Mouse (Mus musculus) intestine, embryonic 14.5 days (tissue): ENCODE data around the gene Hexim1. TPM values are rescaled to one million over a fixed set of nuclear protein-coding genes. Genes with fewer than 3 reads are reported as not detected.

Source experiments
- ATAC-seq: fragments of 200-750 bp; cut with Nextera tagmentation; replicated peaks from 2 replicates; pipeline ENCODE4 v1.8.0; 2017; ENCODE audit warnings: low read depth, moderate number of reproducible peaks, moderate TSS enrichment, moderate library complexity; ENCODE audit not compliant: low FRiP score, low TSS enrichment
- DNase-seq: peaks from one replicate; pipeline ENCODE4 v3.0.0-alpha.2; 2018; ENCODE audit warnings: low spot score
- H3K27ac ChIP-seq: fragments of 300-500 bp; sonication (generic); 2 replicates; pipeline ENCODE4 v1.5.1; 2014; ENCODE audit warnings: low read depth, mild to moderate bottlenecking, control low read depth
- H3K27me3 ChIP-seq: fragments of 300-500 bp; sonication (generic); replicated peaks from 2 replicates; pipeline ENCODE4 v1.6.1; 2014; ENCODE audit warnings: low read length, control low read depth; ENCODE audit not compliant: control insufficient read depth, insufficient read depth
- H3K36me3 ChIP-seq: fragments of 300-500 bp; sonication (generic); 2 replicates; pipeline ENCODE4 v1.6.1; 2014; ENCODE audit warnings: low read length, control low read depth; ENCODE audit not compliant: control insufficient read depth, insufficient read depth
- H3K4me1 ChIP-seq: fragments of 300-500 bp; sonication (generic); replicated peaks from 2 replicates; pipeline ENCODE4 v1.6.1; 2014; ENCODE audit warnings: low read length, control low read depth, mixed read lengths; ENCODE audit not compliant: control insufficient read depth, insufficient read depth
- H3K4me2 ChIP-seq: fragments of 300-500 bp; sonication (generic); 2 replicates; pipeline ENCODE4 v1.6.1; 2014; ENCODE audit warnings: low read length
- H3K4me3 ChIP-seq: fragments of 300-500 bp; sonication (generic); 2 replicates; pipeline ENCODE4 v1.5.1; 2014; ENCODE audit warnings: low read depth, low read length, control low read depth, mixed read lengths
- H3K9ac ChIP-seq: fragments of 300-500 bp; sonication (generic); 2 replicates; pipeline ENCODE4 v1.6.1; 2014; ENCODE audit warnings: mild to moderate bottlenecking, low read length
- H3K9me3 ChIP-seq: fragments of 300-500 bp; sonication (generic); 2 replicates; pipeline ENCODE4 v1.6.1; 2016; ENCODE audit warnings: low read length, control low read depth; ENCODE audit not compliant: control insufficient read depth
- WGBS: fragments of 180-500 bp; shearing (Covaris S2); extraction: QIAGEN DNeasy Blood & Tissue Kit; methylation state at CpG from one replicate; pipeline ENCODE4 v1.1.7; 2014; 5-methylcytosine and 5-hydroxymethylcytosine counted together
- polyA plus RNA-seq: library from polyadenylated mRNA; unstranded; fragments of >200 nt; fragmentation: Nextera tagmentation; extraction: Ambion mirVana; gene quantifications from 2 replicates; pipeline ENCODE4 v1.2.1, GENCODE M21; 2014

Hexim1 gene
- polyA plus RNA-seq, 1 experiment from 2014 or later = 6.8 TPM

GRCm38 (mm10) chr11:103101481-103101865 is 14.6 kb upstream of the Hexim1 start, which contains the start of the genes Plcd3 and Acbd4:
Gene Plcd3 (minus strand): TSS chr11:103101658.
Gene Acbd4 (plus strand): TSS chr11:103101682.
- no peak within 1 kb of the TSS for H3K27ac ChIP-seq
- WGBS = under 1% methylated on average over 34 of the region's 34 CpGs
- H3K36me3 ChIP-seq = no peaks in the 10 kb centered on the region
- H3K4me3 ChIP-seq = peak within 1 kb of the TSS; percentile 40
- H3K4me2 ChIP-seq = peak within 1 kb of the TSS; percentile 90
- H3K4me1 ChIP-seq = peaks cover 21% of the 10 kb centered on the region
- no peaks in the 10 kb centered on the region for H3K9me3 ChIP-seq
- DNase-seq (no peak), ATAC-seq (peak; percentile 54)
- peaks cover 9% of the 10 kb centered on the region; the same call in 1 of the 2 replicates for H3K27me3 ChIP-seq
- H3K9ac ChIP-seq = peak within 1 kb of the TSS; percentile 37

- DNase-seq = peak; percentile 88
- Histone ChIP-seq H3K27me3 (peaks cover 9% of the 10 kb centered on the region; the same call in 1 of the 2 replicates), H3K4me2 (peak overlapping the region; percentile 90), H3K4me3 (peak overlapping the region; percentile 40), H3K9me3 (no peaks in the 10 kb centered on the region), H3K36me3 (no peaks in the 10 kb centered on the region), H3K27ac (no peak overlapping the region), H3K9ac (peak overlapping the region; percentile 37), H3K4me1 (peaks cover 19% of the 10 kb centered on the region)
- WGBS = 4% methylated on average over 30 of the region's 30 CpGs
- ATAC-seq = peak; percentile 38; the same call in 1 of the 2 replicates
These were observed 14.0 kb upstream of the Hexim1 start for GRCm38 (mm10) chr11:103101866-103102501.

- H3K9ac ChIP-seq = peak overlapping the region; percentile 27
- peak overlapping the region; percentile 40 for H3K4me3 ChIP-seq
- DNase-seq (peak; percentile 100), ATAC-seq (peak; percentile 86)
- H3K9me3 ChIP-seq = no peaks in the 10 kb centered on the region
- H3K27ac ChIP-seq = no peak overlapping the region
- 0% methylated on average over 35 of the region's 35 CpGs for WGBS
- H3K27me3 ChIP-seq = peaks cover 9% of the 10 kb centered on the region; the same call in 1 of the 2 replicates
- H3K4me2 ChIP-seq = peak overlapping the region; percentile 90
- H3K36me3 ChIP-seq = no peaks in the 10 kb centered on the region
- H3K4me1 ChIP-seq = peaks cover 10% of the 10 kb centered on the region; the same call in 1 of the 2 replicates
These were observed 13.2 kb upstream of the Hexim1 start for GRCm38 (mm10) chr11:103102725-103103349.

- Histone ChIP-seq H3K27me3 (peaks cover 9% of the 10 kb centered on the region; the same call in 1 of the 2 replicates), H3K4me3 (no peak overlapping the region), H3K9ac (no peak overlapping the region), H3K4me1 (peaks cover 10% of the 10 kb centered on the region; the same call in 1 of the 2 replicates), H3K36me3 (no peaks in the 10 kb centered on the region), H3K27ac (no peak overlapping the region), H3K9me3 (no peaks in the 10 kb centered on the region), H3K4me2 (peak overlapping the region; percentile 90)
- WGBS = 57% methylated on average over 8 of the region's 8 CpGs
- peak; percentile 47 for DNase-seq
- ATAC-seq = no peak
These were observed 12.4 kb upstream of the Hexim1 start for GRCm38 (mm10) chr11:103103621-103104020.

- DNase-seq = no peak
- no peak overlapping the region for H3K9ac ChIP-seq
- no peaks in the 10 kb centered on the region for H3K36me3 ChIP-seq
- H3K27me3 ChIP-seq = peaks cover 9% of the 10 kb centered on the region; the same call in 1 of the 2 replicates
- 79% methylated on average over 7 of the region's 7 CpGs for WGBS
- no peaks in the 10 kb centered on the region for H3K9me3 ChIP-seq
- H3K4me3 ChIP-seq = no peak overlapping the region
- no peak for ATAC-seq
- H3K4me1 ChIP-seq = peaks cover 10% of the 10 kb centered on the region; the same call in 1 of the 2 replicates
- H3K27ac ChIP-seq = no peak overlapping the region
- no peak overlapping the region for H3K4me2 ChIP-seq
These were observed 11.6 kb upstream of the Hexim1 start for GRCm38 (mm10) chr11:103104469-103104868.

DNA sequence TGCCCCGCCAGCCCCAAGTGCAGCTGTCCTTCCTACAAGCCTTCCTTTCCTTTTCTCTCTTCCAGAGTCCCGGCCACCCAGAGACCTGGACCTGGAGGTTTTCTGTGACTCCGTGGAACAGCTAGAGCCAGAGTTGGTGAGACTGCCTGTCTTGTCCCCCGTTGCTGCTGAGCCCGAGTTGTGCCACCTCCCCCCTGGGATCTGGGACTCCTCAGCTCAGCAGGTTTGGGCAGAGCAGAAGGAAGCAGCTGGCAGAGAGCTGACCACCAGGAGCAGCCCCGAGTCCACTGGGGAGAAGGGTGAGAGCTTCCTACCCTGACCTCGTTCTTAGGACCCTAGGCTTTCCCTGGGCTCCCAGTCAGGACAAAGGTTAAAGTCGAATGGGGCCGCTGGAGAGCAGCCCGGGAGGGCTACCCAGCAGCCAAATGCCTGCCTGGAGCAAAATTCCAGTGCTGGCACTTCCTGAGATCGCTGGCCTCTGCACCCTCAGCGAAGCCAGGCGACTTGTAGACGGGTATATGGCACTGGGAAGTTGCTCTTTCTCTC is 10.8 kb upstream of the Hexim1 start:
- Histone ChIP-seq H3K36me3 (no peaks in the 10 kb centered on the region), H3K27me3 (peaks cover 7% of the 10 kb centered on the region; the same call in 1 of the 2 replicates), H3K4me1 (peaks cover 10% of the 10 kb centered on the region; the same call in 1 of the 2 replicates), H3K27ac (no peak overlapping the region), H3K9me3 (no peaks in the 10 kb centered on the region), H3K9ac (no peak overlapping the region), H3K4me3 (no peak overlapping the region), H3K4me2 (no peak overlapping the region)
- 54% methylated on average over 14 of the region's 14 CpGs for WGBS
- ATAC-seq (no peak), DNase-seq (peak; percentile 50)

GRCm38 (mm10) chr11:103105810-103106209 is 10.2 kb upstream of the Hexim1 start:
- DNase-seq = peak; percentile 45
- Histone ChIP-seq H3K9me3 (no peaks in the 10 kb centered on the region), H3K9ac (no peak overlapping the region), H3K4me3 (no peak overlapping the region), H3K36me3 (no peaks in the 10 kb centered on the region), H3K27me3 (0 out of 2 replicates have a peak, but pooled peaks cover 3% of the 10 kb centered on the region), H3K27ac (no peak overlapping the region), H3K4me2 (no peak overlapping the region), H3K4me1 (peaks cover 11% of the 10 kb centered on the region; the same call in 1 of the 2 replicates)
- no peak for ATAC-seq
- 81% methylated on average over 6 of the region's 6 CpGs for WGBS

- Histone ChIP-seq H3K27ac (no peak overlapping the region), H3K4me2 (no peak overlapping the region), H3K27me3 (no peaks in the 10 kb centered on the region), H3K36me3 (no peaks in the 10 kb centered on the region), H3K9ac (no peak overlapping the region), H3K4me3 (no peak overlapping the region), H3K9me3 (no peaks in the 10 kb centered on the region), H3K4me1 (peaks cover 16% of the 10 kb centered on the region)
- WGBS = 61% methylated on average over 4 of the region's 4 CpGs
- peak; percentile 20 for DNase-seq
- no peak for ATAC-seq
These were observed 9.6 kb upstream of the Hexim1 start for GRCm38 (mm10) chr11:103106386-103106785.
